Mouse (Mus musculus) hindbrain, embryonic 11.5 days (tissue): ENCODE measurements around the gene Atp5g3. TPM values are rescaled to one million over a fixed set of nuclear protein-coding genes. Genes with fewer than 3 reads are reported as not detected.
"Not testable (repeated sequence)": the region's sequence is repeated elsewhere in the genome, so short reads cannot be mapped to it uniquely, and the experiment has no call there.

Experiments
- ATAC-seq: fragments of 200-750 bp; cut with Nextera tagmentation; 2 replicates; pipeline ENCODE4 v1.8.0; 2017; ENCODE audit warnings: mild to moderate bottlenecking, moderate TSS enrichment, moderate library complexity; ENCODE audit not compliant: low FRiP score
- DNase-seq: peaks from one replicate; pipeline ENCODE4 v3.0.0-alpha.2; 2015; ENCODE audit warnings: low spot score
- H3K27ac ChIP-seq: fragments of 300-500 bp; sonication (generic); 2 replicates; pipeline ENCODE4 v1.5.1; 2014; ENCODE audit warnings: mild to moderate bottlenecking, low read depth, low read length
- H3K27me3 ChIP-seq: fragments of 300-500 bp; sonication (generic); 2 replicates; pipeline ENCODE4 v1.6.1; 2014; ENCODE audit warnings: mild to moderate bottlenecking, low read length, moderate library complexity, mixed read lengths; ENCODE audit not compliant: control insufficient read depth, insufficient read depth
- H3K36me3 ChIP-seq: fragments of 300-500 bp; sonication (generic); 2 replicates; pipeline ENCODE4 v1.6.1; 2014; ENCODE audit warnings: mild to moderate bottlenecking, low read length, moderate library complexity, mixed read lengths; ENCODE audit not compliant: control insufficient read depth, insufficient read depth
- H3K4me1 ChIP-seq: fragments of 300-500 bp; sonication (generic); replicated peaks from 2 replicates; pipeline ENCODE4 v1.6.1; 2014; ENCODE audit warnings: low read length, mixed read lengths; ENCODE audit not compliant: control insufficient read depth, insufficient read depth
- H3K4me2 ChIP-seq: fragments of 300-500 bp; sonication (generic); replicated peaks from 2 replicates; pipeline ENCODE4 v1.6.1; 2014; ENCODE audit warnings: mild to moderate bottlenecking, low read depth, low read length
- H3K4me3 ChIP-seq: fragments of 300-500 bp; sonication (generic); 2 replicates; pipeline ENCODE4 v1.5.1; 2014; ENCODE audit warnings: low read depth, low read length
- H3K9ac ChIP-seq: fragments of 300-500 bp; sonication (generic); 2 replicates; pipeline ENCODE4 v1.6.1; 2014; ENCODE audit warnings: low read depth, low read length
- H3K9me3 ChIP-seq: fragments of 300-500 bp; sonication (generic); 2 replicates; pipeline ENCODE4 v1.6.1; 2016; ENCODE audit warnings: low read length; ENCODE audit not compliant: control insufficient read depth
- WGBS: fragments of 180-500 bp; shearing (Covaris S2); extraction: QIAGEN DNeasy Blood & Tissue Kit; methylation state at CpG from one replicate; pipeline ENCODE4 v1.1.7; 2014; 5-methylcytosine and 5-hydroxymethylcytosine counted together
- polyA plus RNA-seq: library from polyadenylated mRNA; unstranded; fragments of >200 nt; fragmentation: Nextera tagmentation; extraction: Ambion mirVana; gene quantifications from 2 replicates; pipeline ENCODE4 v1.2.1, GENCODE M21; 2014

Atp5g3 gene
- polyA plus RNA-seq, 1 experiment from 2014 or later = 911 TPM

GRCm38 (mm10) chr2:73904679-73905078 lies 6.4 kb downstream of the Atp5g3 start:
- H3K36me3 ChIP-seq = peaks cover 11% of the 10 kb centered on the region
- not testable (repeated sequence) for H3K9me3 ChIP-seq, H3K4me2 ChIP-seq, H3K9ac ChIP-seq, H3K27me3 ChIP-seq, H3K4me3 ChIP-seq, ATAC-seq, H3K27ac ChIP-seq, H3K4me1 ChIP-seq, DNase-seq

DNA sequence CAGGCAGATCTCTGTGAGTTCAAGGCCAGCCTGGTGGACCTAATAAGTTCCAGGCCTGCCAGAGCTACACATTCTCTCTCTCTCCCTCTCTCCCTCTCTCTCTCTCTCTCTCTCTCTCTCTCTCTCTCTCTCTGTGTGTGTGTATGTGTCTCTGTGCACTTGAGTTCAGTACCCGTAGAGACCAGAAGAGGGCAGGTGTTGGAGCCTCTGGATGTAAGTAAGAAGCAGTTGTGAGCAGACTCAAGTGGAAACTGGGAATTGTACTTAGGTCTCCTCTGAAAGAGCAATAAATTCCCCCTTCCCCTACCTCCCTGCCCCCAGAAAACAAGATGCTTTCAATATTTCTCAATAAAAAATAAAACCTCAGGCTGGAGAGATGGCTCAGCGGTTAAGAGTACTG lies 7.6 kb downstream of the Atp5g3 start:
- no peak overlapping the region for H3K4me3 ChIP-seq
- peaks cover 8% of the 10 kb centered on the region for H3K36me3 ChIP-seq
- no peak for DNase-seq
- no peak overlapping the region for H3K4me2 ChIP-seq
- H3K27ac ChIP-seq = no peak overlapping the region
- WGBS = 96% methylated on average over 2 of the region's 2 CpGs
- H3K4me1 ChIP-seq = no peaks in the 10 kb centered on the region
- no peaks in the 10 kb centered on the region for H3K9me3 ChIP-seq
- ATAC-seq = no peak
- no peaks in the 10 kb centered on the region for H3K27me3 ChIP-seq
- no peak overlapping the region for H3K9ac ChIP-seq

DNA sequence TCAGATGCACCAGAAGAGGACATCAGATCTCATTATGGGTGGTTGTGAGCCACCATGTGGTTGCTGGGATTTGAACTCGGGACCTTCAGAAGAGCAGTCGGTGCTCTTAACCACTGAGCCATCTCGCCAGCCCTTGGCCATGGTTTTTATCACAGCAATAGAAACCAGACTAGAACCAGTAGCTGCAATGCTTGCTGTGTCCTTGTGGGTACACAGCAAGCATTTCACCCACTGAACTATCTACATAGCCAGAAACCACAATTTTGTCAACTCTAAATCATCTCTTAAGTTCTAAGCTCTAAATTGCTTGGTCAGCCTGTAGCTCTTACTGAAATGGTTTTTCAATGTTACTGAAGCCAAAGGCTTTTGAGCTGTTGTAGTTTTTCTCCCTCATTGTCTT lies 8.8 kb downstream of the Atp5g3 start:
- H3K4me2 ChIP-seq, H3K9me3 ChIP-seq, DNase-seq, H3K4me3 ChIP-seq, H3K27me3 ChIP-seq, H3K9ac ChIP-seq, H3K4me1 ChIP-seq, ATAC-seq, H3K36me3 ChIP-seq, H3K27ac ChIP-seq: not testable (repeated sequence)
- 92% methylated on average over 3 of the region's 3 CpGs for WGBS

DNA sequence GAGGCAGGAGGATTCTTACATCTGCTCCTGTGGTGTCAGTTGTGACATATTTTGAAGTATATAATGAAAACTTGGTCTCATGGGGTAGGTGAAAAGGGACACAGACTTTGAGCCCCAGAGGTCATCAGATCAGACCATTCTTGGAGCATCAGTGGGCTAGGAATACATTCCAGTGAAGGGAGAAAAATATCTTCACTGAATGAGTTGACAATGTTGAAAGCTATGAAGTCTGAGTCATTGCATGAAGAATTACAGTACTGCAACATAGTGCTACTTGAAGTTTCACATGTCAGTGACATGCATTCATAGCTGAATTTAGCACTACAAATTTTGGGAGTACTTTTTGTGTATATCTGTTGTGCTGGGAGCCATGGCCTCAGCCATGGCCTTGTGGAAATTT lies 10.0 kb downstream of the Atp5g3 start:
- no peaks in the 10 kb centered on the region for H3K36me3 ChIP-seq
- no peaks in the 10 kb centered on the region for H3K9me3 ChIP-seq
- no peak overlapping the region for H3K9ac ChIP-seq
- no peaks in the 10 kb centered on the region for H3K4me1 ChIP-seq
- ATAC-seq (no peak), DNase-seq (no peak)
- H3K27ac ChIP-seq = no peak overlapping the region
- H3K4me3 ChIP-seq = no peak overlapping the region
- H3K27me3 ChIP-seq = no peaks in the 10 kb centered on the region
- no peak overlapping the region for H3K4me2 ChIP-seq

DNA sequence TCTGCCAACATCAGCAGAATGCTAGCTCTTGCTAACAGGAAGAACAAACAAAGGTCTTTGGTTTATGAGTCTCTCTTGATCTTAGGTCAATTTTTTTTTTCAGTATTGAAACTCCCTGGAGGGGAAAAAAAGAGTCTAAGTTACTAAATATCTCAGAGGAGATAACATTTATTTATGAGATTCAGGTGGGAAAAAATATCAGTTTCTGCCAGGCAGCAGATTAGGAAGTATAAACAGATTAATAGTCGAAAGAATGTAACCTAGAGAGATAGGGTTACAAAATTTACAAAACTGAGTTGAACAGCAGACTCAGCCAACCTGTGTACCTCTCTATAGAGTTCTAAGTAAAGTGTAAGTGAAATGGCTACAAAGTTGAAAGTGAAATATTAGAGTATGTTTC lies 10.8 kb downstream of the Atp5g3 start:
- no peaks in the 10 kb centered on the region for H3K4me1 ChIP-seq
- H3K27me3 ChIP-seq = no peaks in the 10 kb centered on the region
- DNase-seq (no peak), ATAC-seq (no peak)
- H3K9ac ChIP-seq = no peak overlapping the region
- no peak overlapping the region for H3K27ac ChIP-seq
- no peak overlapping the region for H3K4me2 ChIP-seq
- no peaks in the 10 kb centered on the region for H3K9me3 ChIP-seq
- H3K4me3 ChIP-seq = no peak overlapping the region
- H3K36me3 ChIP-seq = no peaks in the 10 kb centered on the region
- 82% methylated on average over 1 of the region's 1 CpGs for WGBS

DNA sequence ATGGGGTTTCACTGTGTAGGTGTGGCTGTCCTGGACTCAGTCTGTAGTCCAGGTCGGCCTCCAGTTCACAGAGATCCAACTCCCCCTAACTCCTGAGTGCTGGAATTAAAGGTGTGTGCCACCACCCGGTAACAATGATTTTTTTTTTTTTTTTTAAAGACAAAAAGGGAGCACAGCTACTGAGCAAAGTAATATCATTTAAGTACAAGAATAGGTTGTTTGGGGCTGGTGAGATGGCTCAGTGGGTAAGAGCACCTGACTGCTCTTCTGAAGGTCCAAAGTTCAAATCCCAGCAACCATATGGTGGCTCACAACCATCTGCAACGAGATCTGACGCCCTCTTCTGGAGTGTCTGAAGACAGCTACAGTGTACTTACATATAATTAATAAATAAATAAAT lies 14.2 kb downstream of the Atp5g3 start:
- H3K27me3 ChIP-seq, H3K4me1 ChIP-seq, H3K36me3 ChIP-seq, H3K9me3 ChIP-seq, H3K4me3 ChIP-seq, H3K9ac ChIP-seq, DNase-seq, H3K27ac ChIP-seq, ATAC-seq, H3K4me2 ChIP-seq: not testable (repeated sequence)
- WGBS = 84% methylated on average over 4 of the region's 4 CpGs

DNA sequence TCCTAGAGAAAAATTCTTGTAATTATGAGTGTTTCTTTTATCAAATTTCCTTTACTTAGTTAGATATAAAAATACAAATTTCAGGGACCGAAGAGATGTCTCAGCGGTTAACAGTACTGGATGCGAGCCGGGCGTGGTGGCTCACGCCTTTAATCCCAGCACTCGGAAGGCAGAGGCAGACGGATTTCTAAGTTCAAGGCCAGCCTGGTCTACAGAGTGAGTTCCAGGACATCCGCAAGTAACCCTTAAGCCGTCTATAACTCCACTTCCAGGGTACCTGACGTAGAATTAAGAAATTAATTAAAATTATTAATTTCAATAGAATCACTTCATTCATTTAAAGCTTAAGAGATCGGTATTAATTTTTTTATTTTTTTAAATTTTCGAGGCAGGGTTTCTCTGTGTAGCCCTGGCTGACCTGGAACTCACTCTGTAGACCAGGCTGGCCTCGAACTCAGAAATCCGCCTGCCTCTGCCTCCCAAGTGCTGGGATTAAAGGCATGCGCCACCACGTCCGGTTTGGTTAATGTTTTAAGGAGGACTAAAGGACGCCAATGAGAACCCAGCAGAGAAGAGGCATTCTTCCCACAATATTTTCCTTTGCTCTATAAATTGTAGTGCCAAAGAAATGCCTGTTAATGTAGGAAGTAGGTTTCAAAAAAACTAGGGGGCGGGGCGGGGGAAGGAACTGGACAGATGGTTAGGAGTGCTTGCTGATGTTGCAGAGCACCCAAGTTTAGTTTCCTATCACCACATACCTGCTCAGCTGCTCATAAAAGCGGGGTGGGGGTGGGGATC lies 17.5 kb downstream of the Atp5g3 start:
- Histone ChIP-seq H3K9me3 (no peaks in the 10 kb centered on the region), H3K4me1 (no peaks in the 10 kb centered on the region), H3K36me3 (no peaks in the 10 kb centered on the region), H3K4me2 (peak overlapping the region; percentile 48), H3K27ac (peak overlapping the region; percentile 84; the same call in 1 of the 2 replicates), H3K4me3 (peak overlapping the region; percentile 62), H3K9ac (peak overlapping the region; percentile 67), H3K27me3 (no peaks in the 10 kb centered on the region)
- DNase-seq = peak; percentile 24
- ATAC-seq = no peak
- WGBS = 66% methylated on average over 22 of the region's 22 CpGs

- H3K4me1 ChIP-seq = no peaks in the 10 kb centered on the region
- H3K9me3 ChIP-seq = no peaks in the 10 kb centered on the region
- peak within 1 kb of the TSS; percentile 48 for H3K4me2 ChIP-seq
- peak within 1 kb of the TSS; percentile 89 for H3K9ac ChIP-seq
- H3K4me3 ChIP-seq = peak within 1 kb of the TSS; percentile 94
- DNase-seq (peak; percentile 99), ATAC-seq (peak; percentile 96)
- peak within 1 kb of the TSS; percentile 91 for H3K27ac ChIP-seq
- under 1% methylated on average over 62 of the region's 63 CpGs for whole genome bisulfite sequencing
- H3K27me3 ChIP-seq = no peaks in the 10 kb centered on the region
- no peaks in the 10 kb centered on the region for H3K36me3 ChIP-seq
These were observed 18.4 kb downstream of the Atp5g3 start, which contains the start of gene Atf2 for GRCm38 (mm10) chr2:73892464-73893296. Atf2 (minus strand) TSS chr2:73892639.
